Mouse (Mus musculus): ENCODE data around the gene Rhot1. TPM values are rescaled to one million over a fixed set of nuclear protein-coding genes. Genes with fewer than 3 reads are reported as not detected.
"Not testable (repeated sequence)": the region's sequence is repeated elsewhere in the genome, so short reads cannot be mapped to it uniquely, and the experiment has no call there.

Gene Rhot1
- polyA plus RNA-seq, 1 experiment from 2014 or later = 24.6 TPM

- no peaks in the 10 kb centered on the region for H3K27me3 ChIP-seq (ENCODE audit: insufficient read depth, low read length)
- 0 out of 2 replicates have a peak, but pooled peaks cover 2% of the 10 kb centered on the region for H3K36me3 ChIP-seq (replicated peaks; ENCODE audit: insufficient read depth, low read length)
- H3K27ac ChIP-seq (ENCODE audit: low read depth) = peak overlapping the region; percentile 98; the same call in 1 of the 2 replicates
- DNase-seq (no peak), ATAC-seq (no peak)
- H3K4me1 ChIP-seq (ENCODE audit: insufficient read depth) = peaks cover 15% of the 10 kb centered on the region
- peak overlapping the region; percentile 73 for H3K4me2 ChIP-seq (ENCODE audit: low read depth, low read length)
- WGBS (ENCODE audit: insufficient replicate concordance) = 14% methylated on average over 6 of the region's 6 CpGs
- peak overlapping the region; percentile 91 for H3K9ac ChIP-seq (replicated peaks)
- peak overlapping the region; percentile 86 for H3K4me3 ChIP-seq (ENCODE audit: low read depth, low read length)
- no peaks in the 10 kb centered on the region for H3K9me3 ChIP-seq (ENCODE audit: low read length)
- TF ChIP-seq EP300 (IDR thresholded peaks at IDR 0.05; ENCODE audit: low read depth) = no peak
- no peak for TF ChIP-seq CTCF (IDR thresholded peaks at IDR 0.05; ENCODE audit: low read depth)
Observed at GRCm38 (mm10) chr11:80210321-80210720, 1.5 kb downstream of the Rhot1 start.

GRCm38 (mm10) chr11:80212282-80212681 lies 3.5 kb downstream of the Rhot1 start:
- DNase-seq = no peak
- Histone ChIP-seq H3K9ac (replicated peaks) (no peak overlapping the region), H3K27me3 (ENCODE audit: insufficient read depth, low read length) (no peaks in the 10 kb centered on the region), H3K36me3 (replicated peaks; ENCODE audit: insufficient read depth, low read length) (0 out of 2 replicates have a peak, but pooled peaks cover 2% of the 10 kb centered on the region), H3K27ac (ENCODE audit: low read depth) (no peak overlapping the region), H3K4me1 (ENCODE audit: insufficient read depth) (peaks cover 15% of the 10 kb centered on the region), H3K4me2 (ENCODE audit: low read depth, low read length) (no peak overlapping the region), H3K9me3 (ENCODE audit: low read length) (no peaks in the 10 kb centered on the region), H3K4me3 (ENCODE audit: low read depth, low read length) (no peak overlapping the region)
- ATAC-seq = no peak
- WGBS (ENCODE audit: insufficient replicate concordance) = 68% methylated on average over 2 of the region's 2 CpGs
- TF ChIP-seq EP300 (IDR thresholded peaks at IDR 0.05; ENCODE audit: low read depth) (no peak), CTCF (IDR thresholded peaks at IDR 0.05; ENCODE audit: low read depth) (no peak)

- no peaks in the 10 kb centered on the region for H3K27me3 ChIP-seq (ENCODE audit: insufficient read depth, low read length)
- H3K9ac ChIP-seq (replicated peaks) = no peak overlapping the region
- TF ChIP-seq CTCF (IDR thresholded peaks at IDR 0.05; ENCODE audit: low read depth) (no peak), EP300 (IDR thresholded peaks at IDR 0.05; ENCODE audit: low read depth) (no peak)
- peak; percentile 30 for DNase-seq
- H3K9me3 ChIP-seq (ENCODE audit: low read length) = no peaks in the 10 kb centered on the region
- no peak overlapping the region for H3K4me3 ChIP-seq (ENCODE audit: low read depth, low read length)
- peaks cover 12% of the 10 kb centered on the region for H3K4me1 ChIP-seq (ENCODE audit: insufficient read depth)
- H3K4me2 ChIP-seq (ENCODE audit: low read depth, low read length) = no peak overlapping the region
- 0 out of 2 replicates have a peak, but pooled peaks cover 5% of the 10 kb centered on the region for H3K36me3 ChIP-seq (replicated peaks; ENCODE audit: insufficient read depth, low read length)
- H3K27ac ChIP-seq (ENCODE audit: low read depth) = peak overlapping the region; percentile 78
- peak; percentile 76 for ATAC-seq
- WGBS (ENCODE audit: insufficient replicate concordance) = 66% methylated on average over 3 of the region's 3 CpGs
Observed at GRCm38 (mm10) chr11:80215291-80215690, 6.5 kb downstream of the Rhot1 start.

- no peak overlapping the region for H3K4me3 ChIP-seq (ENCODE audit: low read depth, low read length)
- peaks cover 5% of the 10 kb centered on the region for H3K4me1 ChIP-seq (ENCODE audit: insufficient read depth)
- WGBS (ENCODE audit: insufficient replicate concordance) = 70% methylated on average over 11 of the region's 11 CpGs
- H3K27me3 ChIP-seq (ENCODE audit: insufficient read depth, low read length) = no peaks in the 10 kb centered on the region
- H3K4me2 ChIP-seq (ENCODE audit: low read depth, low read length) = peak overlapping the region; percentile 24; the same call in 1 of the 2 replicates
- H3K27ac ChIP-seq (ENCODE audit: low read depth) = peak overlapping the region; percentile 24
- no peak overlapping the region for H3K9ac ChIP-seq (replicated peaks)
- no peak for TF ChIP-seq EP300 (IDR thresholded peaks at IDR 0.05; ENCODE audit: low read depth)
- no peak for TF ChIP-seq CTCF (IDR thresholded peaks at IDR 0.05; ENCODE audit: low read depth)
- no peak for DNase-seq
- H3K36me3 ChIP-seq (replicated peaks; ENCODE audit: insufficient read depth, low read length) = peaks cover 14% of the 10 kb centered on the region
- no peaks in the 10 kb centered on the region for H3K9me3 ChIP-seq (ENCODE audit: low read length)
- ATAC-seq = peak; percentile 54; the same call in 1 of the 2 replicates
Observed at GRCm38 (mm10) chr11:80218657-80219293, 10.0 kb downstream of the Rhot1 start.

GRCm38 (mm10) chr11:80230066-80230465 lies 21.2 kb downstream of the Rhot1 start:
- not testable (repeated sequence) for ATAC-seq; H3K9me3 ChIP-seq (ENCODE audit: low read length); H3K27me3 ChIP-seq (ENCODE audit: insufficient read depth, low read length); H3K4me2 ChIP-seq (ENCODE audit: low read depth, low read length); H3K4me1 ChIP-seq (ENCODE audit: insufficient read depth); H3K9ac ChIP-seq (replicated peaks); H3K27ac ChIP-seq (ENCODE audit: low read depth); H3K4me3 ChIP-seq (ENCODE audit: low read depth, low read length); DNase-seq
- peaks cover 31% of the 10 kb centered on the region for H3K36me3 ChIP-seq (replicated peaks; ENCODE audit: insufficient read depth, low read length)
- 85% methylated on average over 5 of the region's 5 CpGs for WGBS (ENCODE audit: insufficient replicate concordance)

GRCm38 (mm10) chr11:80237278-80237677 lies 28.5 kb downstream of the Rhot1 start:
- Histone ChIP-seq H3K4me1 (ENCODE audit: insufficient read depth) (no peaks in the 10 kb centered on the region), H3K36me3 (replicated peaks; ENCODE audit: insufficient read depth, low read length) (peaks cover 26% of the 10 kb centered on the region), H3K9me3 (ENCODE audit: low read length) (no peaks in the 10 kb centered on the region), H3K4me3 (ENCODE audit: low read depth, low read length) (no peak overlapping the region), H3K27ac (ENCODE audit: low read depth) (no peak overlapping the region), H3K27me3 (ENCODE audit: insufficient read depth, low read length) (no peaks in the 10 kb centered on the region), H3K9ac (replicated peaks) (no peak overlapping the region), H3K4me2 (ENCODE audit: low read depth, low read length) (no peak overlapping the region)
- DNase-seq (no peak), ATAC-seq (no peak)
- TF ChIP-seq CTCF (IDR thresholded peaks at IDR 0.05; ENCODE audit: low read depth) = no peak
- no peak for TF ChIP-seq EP300 (IDR thresholded peaks at IDR 0.05; ENCODE audit: low read depth)
- WGBS (ENCODE audit: insufficient replicate concordance) = 74% methylated on average over 3 of the region's 3 CpGs
